Mouse (Mus musculus): ENCODE results near the gene Irf2bp1. TPM values are rescaled to one million over a fixed set of nuclear protein-coding genes. Genes with fewer than 3 reads are reported as not detected.

Gene Irf2bp1
- total RNA-seq, 2 experiments from 2014 or later, result 52.7 to 56.3 TPM

GRCm38 (mm10) chr7:19051161-19051560 lies 47.3 kb downstream of the Irf2bp1 start:
- no peak for TF ChIP-seq CTCF (conservative IDR thresholded peaks at IDR 0.05)
- no peak overlapping the region for H3K4me3 ChIP-seq
- DNase-seq (ENCODE audit: low spot score in 2 of 2), result no peak
- H3K27ac ChIP-seq, result peak overlapping the region; percentile 89; the same call in 1 of the 2 replicates

DNA sequence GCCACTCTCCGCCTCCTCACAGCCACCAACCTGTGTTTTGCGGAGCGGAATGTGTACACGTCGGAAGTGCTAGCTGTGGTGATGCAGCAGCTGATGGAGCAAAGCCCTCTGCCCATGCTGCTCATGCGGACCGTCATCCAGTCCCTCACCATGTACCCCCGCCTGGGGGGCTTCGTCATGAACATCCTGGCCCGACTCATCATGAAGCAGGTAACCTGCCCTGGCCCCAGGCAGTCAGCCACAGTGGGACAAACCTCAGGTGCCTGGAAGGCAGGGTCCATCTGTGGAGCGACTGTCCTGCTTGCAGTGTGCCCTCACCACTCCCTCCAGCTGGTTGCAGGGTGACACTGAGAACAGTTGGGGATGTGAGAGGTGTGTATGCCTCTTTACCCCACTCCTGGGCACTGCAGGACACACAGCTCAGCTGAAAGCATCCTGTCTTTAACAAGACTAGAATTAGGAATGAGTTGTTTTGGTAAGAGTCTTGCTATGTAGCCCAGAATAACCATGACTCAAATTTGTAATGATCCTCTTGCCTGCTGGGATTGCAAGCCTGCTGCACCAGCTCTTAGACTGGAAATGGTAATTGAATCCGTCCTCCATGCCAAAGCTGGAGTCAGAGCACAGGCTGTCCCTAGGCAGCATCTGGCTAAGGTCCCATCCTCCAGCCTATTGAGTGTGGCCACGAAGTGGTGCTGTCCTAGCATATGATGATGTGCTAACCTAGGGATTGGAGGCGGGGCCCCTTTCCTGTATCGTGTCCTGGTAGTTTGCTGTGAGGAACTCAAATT lies 48.7 kb downstream of the Irf2bp1 start:
- H3K4me3 ChIP-seq, result no peak overlapping the region
- peak overlapping the region; percentile 89 for H3K27ac ChIP-seq
- no peak for TF ChIP-seq CTCF (conservative IDR thresholded peaks at IDR 0.05)

GRCm38 (mm10) chr7:19053136-19053532 lies 49.3 kb downstream of the Irf2bp1 start:
- no peak for TF ChIP-seq CTCF (conservative IDR thresholded peaks at IDR 0.05)
- Histone ChIP-seq H3K4me3 (no peak overlapping the region), H3K27ac (peak overlapping the region; percentile 89)
- DNase-seq (ENCODE audit: low spot score in 2 of 2), result no peak

More for the DNA sequence above, 48.7 kb downstream of the Irf2bp1 start:
- peak; percentile 70 to 81 for DNase-seq (ENCODE audit: low spot score in 2 of 2)

DNA sequence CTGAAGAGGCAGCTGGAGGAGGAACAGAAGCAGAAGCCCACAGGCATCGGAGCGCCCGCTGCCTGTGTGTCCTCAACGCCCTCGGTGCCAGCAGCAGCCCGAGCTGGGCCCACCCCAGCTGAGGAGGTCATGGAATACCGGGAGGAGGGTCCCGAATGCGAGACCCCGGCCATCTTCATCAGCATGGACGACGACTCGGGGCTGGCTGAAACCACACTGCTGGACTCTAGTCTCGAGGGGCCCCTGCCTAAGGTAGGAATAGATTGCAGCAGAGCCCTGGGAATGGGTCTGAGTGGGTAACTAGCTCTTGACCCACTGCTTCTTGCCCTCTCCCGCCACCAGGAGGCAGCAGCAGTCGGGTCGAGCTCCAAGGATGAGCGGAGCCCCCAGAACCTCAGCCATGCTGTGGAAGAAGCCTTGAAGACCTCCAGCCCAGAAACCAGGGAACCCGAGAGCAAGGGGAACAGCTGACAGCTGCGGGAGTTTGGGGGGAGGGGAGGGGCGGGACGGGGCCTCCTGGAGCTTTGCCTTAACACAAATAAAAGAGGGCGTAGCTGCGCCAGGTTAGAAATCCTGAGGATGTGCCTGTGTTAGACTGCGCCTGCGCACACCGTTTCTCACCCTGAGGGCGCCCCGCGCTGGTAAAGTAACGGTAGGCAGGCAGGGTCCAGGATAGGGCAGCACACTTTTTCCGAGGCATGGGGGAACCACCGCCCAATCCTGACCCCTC lies 50.4 kb downstream of the Irf2bp1 start, which contains the start of gene Rsph6a:
TSS of gene Rsph6a (plus strand) at position 644 of the 730 bp plus-strand sequence.
- H3K27ac ChIP-seq, result peak within 1 kb of the TSS; percentile 89
- H3K4me3 ChIP-seq, result no peak within 1 kb of the TSS
- peak in 1 of 2 experiments; percentile 59 for DNase-seq (ENCODE audit: low spot score in 2 of 2)
- peak; percentile 70 for TF ChIP-seq CTCF (conservative IDR thresholded peaks at IDR 0.05)

DNA sequence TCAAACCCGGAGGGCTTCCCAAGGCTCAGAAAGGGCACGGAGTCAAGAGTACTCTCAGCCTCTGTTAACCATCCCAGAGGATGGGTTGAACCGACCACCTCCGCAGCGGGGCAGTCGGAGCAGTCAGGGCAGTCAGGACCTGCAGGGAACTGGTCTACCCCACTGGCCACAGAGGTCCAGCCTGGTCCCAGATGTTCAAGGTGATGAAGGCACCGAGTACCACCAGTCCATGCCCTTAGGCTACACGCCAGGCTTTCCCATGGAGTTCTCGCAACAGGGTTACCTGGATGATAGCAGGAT lies 50.9 kb downstream of the Irf2bp1 start:
- no peak overlapping the region for H3K4me3 ChIP-seq
- TF ChIP-seq CTCF (conservative IDR thresholded peaks at IDR 0.05), result no peak
- DNase-seq (ENCODE audit: low spot score in 2 of 2), result no peak
- H3K27ac ChIP-seq, result no peak overlapping the region

DNA sequence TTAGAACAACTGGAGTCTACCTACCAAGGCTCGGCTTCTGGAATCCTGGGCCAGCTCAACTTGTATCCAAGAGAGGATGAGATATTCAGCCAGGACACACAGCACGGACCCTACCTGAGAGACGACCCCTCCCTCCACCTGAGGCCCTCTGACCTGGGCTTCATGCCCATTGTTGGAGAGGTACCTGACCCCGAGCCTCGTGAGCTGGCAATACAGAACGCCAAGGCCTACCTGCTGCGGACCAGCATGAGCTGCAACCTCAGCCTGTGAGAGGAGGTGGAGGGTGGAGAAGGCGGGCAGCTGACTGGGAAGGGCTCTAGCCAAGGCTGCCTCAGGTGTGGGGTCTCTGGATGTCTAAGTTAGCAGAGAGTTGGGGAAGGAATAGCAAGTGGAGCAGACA lies 51.3 kb downstream of the Irf2bp1 start:
- no peak overlapping the region for H3K27ac ChIP-seq
- no peak for DNase-seq (ENCODE audit: low spot score in 2 of 2)
- TF ChIP-seq CTCF (conservative IDR thresholded peaks at IDR 0.05), result no peak
- no peak overlapping the region for H3K4me3 ChIP-seq

Other genes with a start within 250 kb of the Irf2bp1 start
- not detected for gene Psg19, start 205.5 kb upstream of the Irf2bp1 start, total RNA-seq (2021)
- not detected for gene Psg17, start 182.4 kb upstream of the Irf2bp1 start, total RNA-seq (2021)
- gene Mill2, start 164.1 kb upstream of the Irf2bp1 start, total RNA-seq (2021), result 1 to 10 TPM; 2.3 to 2.6 TPM
- 10 to 100 TPM; 15.1 to 15.2 TPM for gene Pglyrp1, start 132.7 kb upstream of the Irf2bp1 start, total RNA-seq (2021)
- 10 to 100 TPM; 10.9 to 12.6 TPM for gene Ccdc61, start 93.6 kb upstream of the Irf2bp1 start, total RNA-seq (2021)
- 10 to 100 TPM; 82.7 to 85.4 TPM for gene Nova2, start 78.2 kb upstream of the Irf2bp1 start, total RNA-seq (2021)
- under 1 TPM; 0.54 to 0.66 TPM for gene Nanos2, start 16.6 kb upstream of the Irf2bp1 start, total RNA-seq (2021)
- 10 to 100 TPM; 44.0 to 46.4 TPM for gene Mypop, start 12.8 kb upstream of the Irf2bp1 start, total RNA-seq (2021)
- not detected for gene Foxa3, start 19.5 kb downstream of the Irf2bp1 start, total RNA-seq (2021)
- 100 to 1,000 TPM; 112 to 114 TPM for gene Sympk, start 20.3 kb downstream of the Irf2bp1 start, total RNA-seq (2021)
- gene Rsph6a, start 50.6 kb downstream of the Irf2bp1 start, total RNA-seq (2021), result under 1 TPM in 1 of 2 experiments, not detected in 1; 0.20 TPM
- 100 to 1,000 TPM; 154 TPM for gene Dmwd, start 72.2 kb downstream of the Irf2bp1 start, total RNA-seq (2021)
- gene Dmpk, start 79.8 kb downstream of the Irf2bp1 start, total RNA-seq (2021), result 10 to 100 TPM; 38.8 to 56.8 TPM
- gene Six5, start 90.5 kb downstream of the Irf2bp1 start, total RNA-seq (2021), result 1 to 10 TPM; 2.4 to 2.8 TPM
- under 1 TPM; 0.33 to 0.71 TPM for gene Gm4969, start 114.3 kb downstream of the Irf2bp1 start, total RNA-seq (2021)
- 10 to 100 TPM; 12.5 to 13.1 TPM for gene Fbxo46, start 115.8 kb downstream of the Irf2bp1 start, total RNA-seq (2021)
- 10 to 100 TPM; 17.6 to 18.4 TPM for gene Qpctl, start 145.2 kb downstream of the Irf2bp1 start, total RNA-seq (2021)
- 10 to 100 TPM; 76.0 to 80.5 TPM for gene Snrpd2, start 145.7 kb downstream of the Irf2bp1 start, total RNA-seq (2021)
- 1 to 10 TPM in 1 of 2 experiments, under 1 TPM in 1; 0.87 to 1.2 TPM for gene Gipr, start 162.1 kb downstream of the Irf2bp1 start, total RNA-seq (2021)
- gene Eml2, start 172.4 kb downstream of the Irf2bp1 start, total RNA-seq (2021), result 100 to 1,000 TPM; 159 to 162 TPM
- gene Gpr4, start 208.5 kb downstream of the Irf2bp1 start, total RNA-seq (2021), result 1 to 10 TPM; 1.6 to 2.5 TPM
- 10 to 100 TPM; 37.4 to 38.7 TPM for gene Opa3, start 224.3 kb downstream of the Irf2bp1 start, total RNA-seq (2021)